ENCODE assay signal across 27 mouse cellular contexts in the genomic region with DNA sequence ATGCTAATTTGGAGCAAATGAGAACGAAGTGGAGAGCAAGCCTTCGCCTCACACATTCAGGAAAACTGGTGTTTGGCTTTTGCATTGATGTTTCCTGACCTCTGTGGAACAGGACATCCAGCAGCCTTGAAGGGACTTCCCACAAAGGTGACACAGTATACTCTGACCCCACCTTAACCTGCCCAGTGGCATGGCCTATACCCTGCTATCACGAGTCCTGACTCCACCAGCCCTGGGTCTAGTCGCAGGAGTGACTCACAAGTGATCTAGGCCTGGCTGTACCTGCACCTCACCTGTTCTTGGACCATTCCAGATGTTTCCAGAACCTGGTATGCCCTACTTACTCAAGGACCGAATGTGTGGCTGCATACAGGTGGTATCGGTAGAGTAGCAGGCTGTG. TPM values are rescaled to one million over a fixed set of nuclear protein-coding genes. Genes with fewer than 3 reads are reported as not detected.
"Had no signal": no experiment of that assay in that cellular context is flagged by ENCODE, and none has a peak within 500 bp of the region (broad histone marks: within the 10 kb centered on the region; RNA-seq: fewer than 3 reads in every experiment).

No protein-coding gene starts in this region.

- H3K36me3 ChIP-seq: forebrain, embryonic 15.5 days had no signal

- H3K4me3 ChIP-seq: embryonic facial prominence, embryonic 12.5 days; embryonic facial prominence, embryonic 13.5 days; erythroblast, embryonic 14.5 days; forebrain, embryonic 10.5 days; forebrain, embryonic 12.5 days; forebrain, embryonic 13.5 days; forebrain, embryonic 15.5 days; gastrocnemius, adult 2 months; heart, adult 2 months; heart, embryonic 10.5 days had no signal

- H3K9ac ChIP-seq: embryonic facial prominence, embryonic 12.5 days; embryonic facial prominence, embryonic 13.5 days; forebrain, embryonic 12.5 days; forebrain, embryonic 13.5 days; forebrain, embryonic 15.5 days; forebrain, postnatal 0 days had no signal

- H3K27me3 ChIP-seq: embryonic facial prominence, embryonic 12.5 days; embryonic facial prominence, embryonic 13.5 days; forebrain, embryonic 12.5 days; forebrain, embryonic 13.5 days; forebrain, embryonic 15.5 days had no signal

- H3K4me1 ChIP-seq: embryonic facial prominence, embryonic 12.5 days; embryonic facial prominence, embryonic 13.5 days; forebrain, embryonic 10.5 days; forebrain, embryonic 12.5 days; forebrain, embryonic 13.5 days; forebrain, embryonic 15.5 days had no signal

- ATAC-seq: forebrain, embryonic 13.5 days; forebrain, embryonic 14.5 days; forebrain, embryonic 15.5 days; forebrain, embryonic 16.5 days; forebrain, postnatal 0 days had no signal

- H3K27ac ChIP-seq: embryonic facial prominence, embryonic 12.5 days; embryonic facial prominence, embryonic 13.5 days; forebrain, embryonic 10.5 days; forebrain, embryonic 12.5 days; forebrain, embryonic 13.5 days; forebrain, embryonic 15.5 days; gastrocnemius, adult 2 months; heart, adult 2 months; heart, embryonic 10.5 days had no signal

- H3K4me2 ChIP-seq: embryonic facial prominence, embryonic 12.5 days; embryonic facial prominence, embryonic 13.5 days; forebrain, embryonic 12.5 days; forebrain, embryonic 13.5 days; forebrain, embryonic 15.5 days had no signal

- DNase-seq: cerebellum, adult 18-20 months; cerebellum, adult 2 months; cerebellum, adult 8-10 months; cerebellum, adult 9-10 months; cerebellum, adult 9-11 months; cerebellum, postnatal 10 days; cerebellum, postnatal 14 days; cerebellum, postnatal 25 days; cerebellum, postnatal 36 days; embryo, embryonic 11 days; forebrain, postnatal 0 days; gastrocnemius, adult 2 months; gastrocnemius, postnatal 10 days; gastrocnemius, postnatal 14 days; gastrocnemius, postnatal 25 days; gastrocnemius, postnatal 36 days; heart, adult 2 months had no signal

- H3K9me3 ChIP-seq: embryonic facial prominence, embryonic 12.5 days; embryonic facial prominence, embryonic 13.5 days; forebrain, embryonic 10.5 days; forebrain, embryonic 12.5 days; forebrain, embryonic 13.5 days; forebrain, embryonic 15.5 days; heart, embryonic 10.5 days had no signal

RNA-seq across cellular contexts. Expression of gene B3gntl1, which starts 43.4 kb away (rescaled TPM):
- polyA plus RNA-seq: erythroblast, embryonic 14.5 days had no signal
